In genomic region chr12:75307961-75308951, GRCm38 (mm10) we compare ENCODE assay signal across 8 mouse cellular contexts. TPM values are rescaled to one million over a fixed set of nuclear protein-coding genes. Genes with fewer than 3 reads are reported as not detected.
DNase-seq lines count a peak whose midpoint lies in the region; ATAC-seq lines count a peak whose summit lies in the region.

Gene Rhoj, plus strand, starts transcription at chr12:75308322.

- peak within 1 kb of the TSS; percentile 59 for H3K4me2 ChIP-seq in embryonic facial prominence, embryonic 11.5 days (ENCODE audit: low read depth, low read length)
- H3K4me2 ChIP-seq in intestine, embryonic 16.5 days (ENCODE audit: low read depth, low read length), result peak within 1 kb of the TSS; percentile 89

- intact Hi-C loops in left cerebral cortex, postnatal 14 days (cut with DNase I), result no loop called here

- under 1% methylated on average over 34 of the region's 34 CpGs for WGBS in embryonic facial prominence, embryonic 11.5 days
- under 1% methylated on average over 34 of the region's 34 CpGs for WGBS in intestine, embryonic 16.5 days

- H3K4me1 ChIP-seq in embryonic facial prominence, embryonic 11.5 days (ENCODE audit: control insufficient read depth, insufficient read depth, low read length), result no peaks in the 10 kb centered on the region
- 0 out of 2 replicates have a peak, but pooled peaks cover 4% of the 10 kb centered on the region for H3K4me1 ChIP-seq in intestine, embryonic 16.5 days (ENCODE audit: control insufficient read depth, insufficient read depth, low read length)
- H3K4me1 ChIP-seq in megakaryocyte, embryonic 14.5 days, result peaks cover 44% of the 10 kb centered on the region

- peak; percentile 86 for ATAC-seq in embryonic facial prominence, embryonic 11.5 days (replicated peaks; ENCODE audit: insufficient number of reproducible peaks, low FRiP score, low TSS enrichment, low read depth)
- ATAC-seq in granulocyte monocyte progenitor cell, adult 5-6 weeks (replicated peaks; ENCODE audit: poor library complexity, severe bottlenecking), result peak; percentile 64
- peak; percentile 87 for ATAC-seq in intestine, embryonic 16.5 days

- H3K27ac ChIP-seq in embryonic facial prominence, embryonic 11.5 days (replicated peaks; ENCODE audit: low read depth, low read length), result peak within 1 kb of the TSS; percentile 56
- H3K27ac ChIP-seq in intestine, embryonic 16.5 days (ENCODE audit: low read length), result peak within 1 kb of the TSS; percentile 97

- H3K9me3 ChIP-seq in embryonic facial prominence, embryonic 11.5 days (replicated peaks; ENCODE audit: control insufficient read depth, low read length), result no peaks in the 10 kb centered on the region
- no peaks in the 10 kb centered on the region for H3K9me3 ChIP-seq in intestine, embryonic 16.5 days (ENCODE audit: control insufficient read depth, low read length)
- H3K9me3 ChIP-seq in megakaryocyte, embryonic 14.5 days, result no peaks in the 10 kb centered on the region

- peak in 1 of 2 experiments; percentile 41 for DNase-seq in adrenal gland, postnatal 4 days (ENCODE audit: low spot score in 2 of 2)
- peak; percentile 77 for DNase-seq in embryonic facial prominence, embryonic 11.5 days (ENCODE audit: low spot score)
- peak; percentile 38 to 65 for DNase-seq in left cerebral cortex, postnatal 14 days (ENCODE audit: low spot score in 2 of 2)
- peak; percentile 9 to 14 for DNase-seq in right cerebral cortex, postnatal 36 days (ENCODE audit: low spot score in 2 of 2)
- DNase-seq in spleen, postnatal 14 days (ENCODE audit: low spot score in 2 of 2), result no peak

- H3K36me3 ChIP-seq in embryonic facial prominence, embryonic 11.5 days (replicated peaks; ENCODE audit: control insufficient read depth, insufficient read depth, low read depth, low read length), result no peaks in the 10 kb centered on the region
- no peaks in the 10 kb centered on the region for H3K36me3 ChIP-seq in intestine, embryonic 16.5 days (ENCODE audit: control insufficient read depth, insufficient read depth, low read length)
- H3K36me3 ChIP-seq in megakaryocyte, embryonic 14.5 days (replicated peaks; ENCODE audit: low read length), result no peaks in the 10 kb centered on the region

- no peaks in the 10 kb centered on the region for H3K27me3 ChIP-seq in embryonic facial prominence, embryonic 11.5 days (ENCODE audit: control insufficient read depth, insufficient read depth, low read length)
- H3K27me3 ChIP-seq in intestine, embryonic 16.5 days (replicated peaks; ENCODE audit: control insufficient read depth, insufficient read depth, low read length), result no peaks in the 10 kb centered on the region
- peaks cover 3% of the 10 kb centered on the region for H3K27me3 ChIP-seq in megakaryocyte, embryonic 14.5 days (replicated peaks)

- peak within 1 kb of the TSS; percentile 53 for H3K9ac ChIP-seq in embryonic facial prominence, embryonic 11.5 days (replicated peaks; ENCODE audit: low read length)
- peak within 1 kb of the TSS; percentile 74 for H3K9ac ChIP-seq in intestine, embryonic 16.5 days (ENCODE audit: low read depth, low read length)

- H3K4me3 ChIP-seq in embryonic facial prominence, embryonic 11.5 days (ENCODE audit: low read depth, low read length), result peak within 1 kb of the TSS; percentile 42
- peak within 1 kb of the TSS; percentile 62 for H3K4me3 ChIP-seq in intestine, embryonic 16.5 days (ENCODE audit: low read length)
- peak within 1 kb of the TSS; percentile 96 for H3K4me3 ChIP-seq in megakaryocyte, embryonic 14.5 days (replicated peaks)

RNA-seq across cellular contexts. Expression of gene Rhoj, which starts in this region (rescaled TPM):
- total RNA-seq in adrenal gland, postnatal 4 days (2021), result 10 to 100 TPM; 25.5 to 29.3 TPM
- polyA plus RNA-seq in embryonic facial prominence, embryonic 11.5 days (2014; fragmentation: Nextera tagmentation; extraction: Ambion mirVana), result 34.3 and 36.3 TPM in 2 replicates
- total RNA-seq in granulocyte monocyte progenitor cell, adult 5-6 weeks (2014; fragmentation: Nextera tagmentation), result 0.11 and 1.2 TPM in 2 replicates
- total RNA-seq in granulocyte monocyte progenitor cell, adult 5-6 weeks (2017), result 2.8 and 4.2 TPM in 2 replicates
- polyA plus RNA-seq in intestine, embryonic 16.5 days (2015; fragmentation: Nextera tagmentation; extraction: Ambion mirVana), result 37.6 and 37.7 TPM in 2 replicates
- total RNA-seq in left cerebral cortex, postnatal 14 days (2021), result 1 to 10 TPM; 6.8 to 8.5 TPM
- polyA plus RNA-seq in megakaryocyte, embryonic 14.5 days (2012; ENCODE audit: insufficient read depth, low replicate concordance), result 34.7 and 62.7 TPM in 2 replicates

Comparison
In these comparisons a context has a peak if more than half of its experiments do, and no peak if none do; other contexts are left out.
1. DNase-seq: peak in embryonic facial prominence, embryonic 11.5 days (single experiment), left cerebral cortex, postnatal 14 days (2 of 2) and right cerebral cortex, postnatal 36 days (2 of 2); none in spleen, postnatal 14 days (0 of 2).
2. H3K4me3 ChIP-seq: peak in every context shown above with its lines; median percentile 96 in megakaryocyte, embryonic 14.5 days; 62 in intestine, embryonic 16.5 days; 42 in embryonic facial prominence, embryonic 11.5 days.
3. Peak in every context shown above with its lines, with median percentiles within 50 percentile points of each other: ATAC-seq.